Mouse (Mus musculus) midbrain, embryonic 16.5 days (tissue): ENCODE measurements around the gene Elf4. TPM values are rescaled to one million over a fixed set of nuclear protein-coding genes. Genes with fewer than 3 reads are reported as not detected.

Source experiments
- ATAC-seq: fragments of 200-750 bp; cut with Nextera tagmentation; 2 replicates; pipeline ENCODE4 v1.8.0; 2017; ENCODE audit warnings: moderate TSS enrichment
- H3K27ac ChIP-seq: fragments of 300-500 bp; sonication (generic); 2 replicates; pipeline ENCODE4 v1.5.1; 2014; ENCODE audit warnings: mild to moderate bottlenecking, low read length, mixed read lengths
- H3K27me3 ChIP-seq: fragments of 300-500 bp; sonication (generic); 2 replicates; pipeline ENCODE4 v1.6.1; 2014; ENCODE audit warnings: low read depth, low read length, mixed read lengths; ENCODE audit not compliant: control insufficient read depth, insufficient read depth
- H3K36me3 ChIP-seq: fragments of 300-500 bp; sonication (generic); 2 replicates; pipeline ENCODE4 v1.6.1; 2014; ENCODE audit warnings: mild to moderate bottlenecking, low read length, moderate library complexity, mixed read lengths; ENCODE audit not compliant: control insufficient read depth, insufficient read depth
- H3K4me1 ChIP-seq: fragments of 300-500 bp; sonication (generic); 2 replicates; pipeline ENCODE4 v1.6.1; 2014; ENCODE audit warnings: mild to moderate bottlenecking, low read length, mixed read lengths; ENCODE audit not compliant: control insufficient read depth, insufficient read depth
- H3K4me2 ChIP-seq: fragments of 300-500 bp; sonication (generic); 2 replicates; pipeline ENCODE4 v1.6.1; 2014; ENCODE audit warnings: mild to moderate bottlenecking, low read length, mixed read lengths
- H3K4me3 ChIP-seq: fragments of 300-500 bp; sonication (generic); 2 replicates; pipeline ENCODE4 v1.5.1; 2014; ENCODE audit warnings: low read depth, mild to moderate bottlenecking, low read length, moderate library complexity, mixed read lengths
- H3K9ac ChIP-seq: fragments of 300-500 bp; sonication (generic); 2 replicates; pipeline ENCODE4 v1.6.1; 2014; ENCODE audit warnings: low read depth, low read length, mixed read lengths
- H3K9me3 ChIP-seq: fragments of 300-500 bp; sonication (generic); replicated peaks from 2 replicates; pipeline ENCODE4 v1.6.1; 2014; ENCODE audit warnings: mild to moderate bottlenecking, low read length, mixed read lengths; ENCODE audit not compliant: control insufficient read depth, poor library complexity, severe bottlenecking
- WGBS: fragments of 180-500 bp; shearing (Covaris S2); extraction: QIAGEN DNeasy Blood & Tissue Kit; methylation state at CpG from one replicate; pipeline ENCODE4 v1.1.7; 2014; 5-methylcytosine and 5-hydroxymethylcytosine counted together
- polyA plus RNA-seq: library from polyadenylated mRNA; unstranded; fragments of >200 nt; fragmentation: Nextera tagmentation; extraction: Ambion mirVana; gene quantifications from 2 replicates; pipeline ENCODE4 v1.2.1, GENCODE M21; 2015

Gene Elf4
- 0.46 and 0.70 TPM in 2 replicates for polyA plus RNA-seq

DNA sequence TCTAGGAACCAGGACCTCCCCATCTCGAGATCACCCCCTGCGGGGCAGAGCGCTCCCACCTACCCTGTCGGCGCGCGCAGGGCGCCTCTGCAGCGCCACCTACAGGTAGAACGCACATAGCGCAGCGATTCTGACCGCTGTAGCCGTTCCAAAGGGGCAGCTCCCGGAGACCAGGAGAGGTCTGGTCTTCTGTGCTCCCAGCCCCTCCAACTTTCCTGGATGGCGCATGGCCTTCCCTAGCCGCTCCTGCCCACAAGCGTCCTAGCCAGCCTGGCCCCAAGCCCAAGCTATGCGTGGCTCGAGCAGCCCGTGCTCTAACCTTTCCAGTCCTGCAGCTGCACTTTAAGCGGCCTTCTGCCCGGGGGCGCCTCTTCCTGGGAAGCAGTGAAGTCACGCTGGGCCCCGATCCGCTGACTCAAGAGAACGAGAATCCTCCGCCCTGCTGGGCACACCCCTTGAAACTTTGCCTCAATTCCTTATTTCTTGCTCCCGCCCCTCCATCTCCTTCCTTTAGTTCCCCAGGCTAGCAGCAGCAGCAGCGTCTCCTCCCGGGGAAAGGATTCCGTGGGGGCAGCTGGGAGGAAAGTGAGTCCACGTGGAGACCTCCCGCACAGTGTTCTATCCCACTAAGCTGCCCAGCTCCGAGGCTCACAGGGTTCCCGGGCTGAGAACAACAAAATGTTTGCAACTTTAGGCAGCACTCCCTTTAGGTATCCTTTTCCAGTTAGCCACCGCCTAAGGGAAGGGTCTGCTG lies at the start of gene Elf4:
Gene Elf4, minus strand, starts transcription at position 379 of the 754 bp plus-strand sequence.
- peak; percentile 89 for ATAC-seq
- no peaks in the 10 kb centered on the region for H3K9me3 ChIP-seq
- peak within 1 kb of the TSS; percentile 32 for H3K4me3 ChIP-seq
- WGBS, result 18% methylated on average over 37 of the region's 38 CpGs
- peak within 1 kb of the TSS; percentile 53 for H3K4me2 ChIP-seq
- no peak within 1 kb of the TSS for H3K27ac ChIP-seq
- H3K27me3 ChIP-seq, result no peaks in the 10 kb centered on the region
- no peaks in the 10 kb centered on the region for H3K4me1 ChIP-seq
- 0 out of 2 replicates have a peak within 1 kb of the TSS, but pooled peaks have one; percentile 35 for H3K9ac ChIP-seq
- H3K36me3 ChIP-seq, result no peaks in the 10 kb centered on the region

DNA sequence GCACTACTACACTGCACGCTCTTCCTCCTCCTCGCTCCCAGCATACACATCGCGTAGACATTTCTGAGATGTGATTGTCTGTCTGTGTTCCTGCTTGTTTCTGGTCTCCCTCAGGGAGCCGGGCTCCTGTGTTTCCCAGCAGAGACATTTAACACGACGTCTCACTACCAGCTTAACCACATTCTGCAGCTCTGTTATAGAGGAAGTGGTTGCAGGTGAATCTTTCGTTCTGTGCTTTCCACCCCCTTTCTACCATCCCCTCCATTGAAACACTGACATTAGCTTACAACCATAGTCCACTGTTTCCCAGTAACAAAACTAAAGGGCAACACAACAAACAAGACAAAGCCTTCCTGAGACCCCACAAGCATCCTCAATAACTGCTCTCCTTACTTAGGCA lies 30.8 kb upstream of the Elf4 start:
- 96% methylated on average over 8 of the region's 8 CpGs for WGBS
- H3K4me2 ChIP-seq, result no peak overlapping the region
- no peak overlapping the region for H3K27ac ChIP-seq
- ATAC-seq, result no peak
- H3K27me3 ChIP-seq, result no peaks in the 10 kb centered on the region
- H3K4me1 ChIP-seq, result no peaks in the 10 kb centered on the region
- H3K4me3 ChIP-seq, result no peak overlapping the region
- H3K9me3 ChIP-seq, result no peaks in the 10 kb centered on the region
- H3K9ac ChIP-seq, result no peak overlapping the region
- no peaks in the 10 kb centered on the region for H3K36me3 ChIP-seq

DNA sequence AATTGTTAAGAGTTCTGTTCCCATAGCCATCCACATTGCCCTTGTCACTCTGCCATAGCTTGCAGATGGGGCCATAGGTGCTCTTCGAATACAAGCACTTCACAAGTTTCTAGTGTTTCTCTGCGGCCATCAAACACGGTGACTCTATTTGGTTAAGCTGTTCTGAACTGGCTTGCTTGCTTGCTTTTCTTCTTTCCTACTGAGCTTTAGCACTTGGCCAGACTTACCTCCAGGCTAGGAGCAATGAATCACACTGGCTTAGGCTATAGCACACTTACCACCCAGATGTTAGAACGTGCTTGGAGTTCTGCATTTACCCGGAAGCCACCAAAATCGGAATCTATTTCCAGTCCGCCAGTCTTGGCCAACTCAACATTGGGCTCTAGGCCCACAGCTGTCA lies 18.8 kb upstream of the Elf4 start:
- Histone ChIP-seq H3K4me1 (no peaks in the 10 kb centered on the region), H3K9me3 (no peaks in the 10 kb centered on the region), H3K36me3 (no peaks in the 10 kb centered on the region), H3K9ac (no peak overlapping the region), H3K4me3 (no peak overlapping the region), H3K4me2 (no peak overlapping the region), H3K27me3 (no peaks in the 10 kb centered on the region), H3K27ac (no peak overlapping the region)
- WGBS, result 94% methylated on average over 7 of the region's 7 CpGs
- ATAC-seq, result no peak

DNA sequence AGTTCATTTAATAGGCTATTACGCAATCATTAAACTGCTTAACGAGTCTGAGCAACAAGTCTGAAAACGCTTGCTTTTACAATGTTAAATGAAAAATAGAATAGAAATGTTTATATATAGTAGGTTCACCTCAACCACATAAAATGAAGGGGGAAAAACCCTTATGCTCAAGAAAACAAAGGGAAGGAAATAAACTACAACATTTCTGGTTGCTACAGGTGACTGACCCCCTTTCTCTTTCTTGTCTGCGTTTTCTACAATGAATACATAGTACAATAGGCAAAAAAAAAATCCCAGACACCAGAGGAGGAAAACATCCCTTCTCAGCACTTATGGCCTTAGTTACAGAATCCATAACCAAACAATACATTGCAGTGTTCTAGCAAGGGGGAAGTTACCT lies 18.2 kb upstream of the Elf4 start:
- Histone ChIP-seq H3K36me3 (no peaks in the 10 kb centered on the region), H3K4me2 (no peak overlapping the region), H3K27ac (no peak overlapping the region), H3K9me3 (no peaks in the 10 kb centered on the region), H3K4me1 (no peaks in the 10 kb centered on the region), H3K4me3 (no peak overlapping the region), H3K9ac (no peak overlapping the region), H3K27me3 (no peaks in the 10 kb centered on the region)
- ATAC-seq, result no peak
- WGBS, result 83% methylated on average over 4 of the region's 4 CpGs

DNA sequence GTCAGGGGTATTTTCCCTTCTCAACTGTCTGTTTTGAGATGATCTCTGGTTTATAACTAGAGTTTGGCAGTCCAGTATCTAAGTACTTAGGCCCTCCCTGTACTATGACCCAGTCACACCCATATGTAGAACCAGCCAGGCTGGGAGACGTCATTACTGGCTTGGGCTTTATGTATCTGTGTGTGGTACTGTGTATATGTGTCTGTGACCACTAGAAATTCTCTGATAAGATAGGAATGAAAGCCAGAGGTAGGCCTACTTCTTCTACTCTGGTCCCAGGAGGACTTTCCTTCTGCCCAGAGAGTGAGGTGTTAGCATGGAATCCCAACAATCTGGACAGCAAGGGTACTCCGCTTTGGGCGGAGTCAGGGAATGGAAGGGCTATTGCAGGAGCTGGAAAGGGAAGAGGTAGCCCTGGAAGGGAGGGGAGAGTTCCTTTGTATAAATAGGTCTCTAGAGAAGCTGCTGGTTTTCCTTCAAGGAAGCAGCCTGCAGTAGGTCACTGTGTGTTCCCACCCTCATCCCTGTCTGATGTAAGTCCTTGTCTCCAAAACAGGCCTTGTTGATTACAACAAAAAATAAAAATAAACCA lies 4.5 kb upstream of the Elf4 start:
- no peaks in the 10 kb centered on the region for H3K36me3 ChIP-seq
- WGBS, result 90% methylated on average over 3 of the region's 3 CpGs
- no peak for ATAC-seq

DNA sequence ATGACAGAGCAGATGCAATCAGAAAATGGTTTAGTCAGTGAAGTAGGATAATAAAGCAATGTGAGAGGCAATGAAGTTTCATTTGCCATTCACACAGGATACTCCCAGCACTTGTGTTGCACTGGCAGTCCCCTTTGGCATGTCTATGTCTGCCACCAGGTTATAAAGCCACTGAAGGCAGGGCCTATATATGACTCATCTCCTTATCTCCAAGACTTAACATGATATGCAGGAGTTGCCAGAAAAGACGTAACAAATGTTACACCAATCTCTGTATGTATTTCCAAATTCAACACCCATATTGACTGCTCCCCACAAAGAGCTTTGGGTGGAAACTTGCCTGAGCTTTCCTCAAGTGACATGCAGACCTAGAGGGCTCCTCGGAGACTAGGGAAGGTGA lies 3.2 kb upstream of the Elf4 start:
- no peaks in the 10 kb centered on the region for H3K4me1 ChIP-seq
- no peak for ATAC-seq
- no peaks in the 10 kb centered on the region for H3K27me3 ChIP-seq
- no peaks in the 10 kb centered on the region for H3K36me3 ChIP-seq
- no peak overlapping the region for H3K27ac ChIP-seq
- no peaks in the 10 kb centered on the region for H3K9me3 ChIP-seq
- H3K4me3 ChIP-seq, result no peak overlapping the region
- 90% methylated on average over 2 of the region's 2 CpGs for WGBS
- H3K9ac ChIP-seq, result no peak overlapping the region
- H3K4me2 ChIP-seq, result no peak overlapping the region

More for the DNA sequence above, 4.5 kb upstream of the Elf4 start:
- H3K27ac ChIP-seq, result no peak overlapping the region
- H3K4me3 ChIP-seq, result no peak overlapping the region
- H3K9ac ChIP-seq, result no peak overlapping the region
- H3K4me1 ChIP-seq, result no peaks in the 10 kb centered on the region
- no peaks in the 10 kb centered on the region for H3K9me3 ChIP-seq
- no peaks in the 10 kb centered on the region for H3K27me3 ChIP-seq
- no peak overlapping the region for H3K4me2 ChIP-seq

DNA sequence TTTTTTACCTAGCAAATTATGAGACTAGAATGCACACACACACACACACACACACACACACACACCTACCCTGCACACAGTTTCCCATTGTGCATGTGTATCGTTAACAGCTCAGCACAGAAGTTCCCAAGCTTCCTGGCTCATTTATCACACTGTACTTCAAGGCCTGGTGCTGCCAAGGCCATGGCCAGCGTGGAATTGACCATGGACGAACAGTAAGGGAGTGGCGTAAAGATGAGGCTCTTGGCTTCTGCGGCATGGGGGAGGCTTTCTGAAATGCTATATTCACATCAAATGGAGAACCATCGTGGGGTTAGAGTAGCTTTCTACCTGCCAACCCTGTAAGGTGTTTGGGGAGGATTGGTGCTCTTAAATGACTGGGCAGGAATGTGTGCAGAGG lies 1.5 kb upstream of the Elf4 start:
- no peak overlapping the region for H3K9ac ChIP-seq
- no peaks in the 10 kb centered on the region for H3K4me1 ChIP-seq
- H3K27me3 ChIP-seq, result no peaks in the 10 kb centered on the region
- H3K4me2 ChIP-seq, result no peak overlapping the region
- no peak overlapping the region for H3K27ac ChIP-seq
- H3K36me3 ChIP-seq, result no peaks in the 10 kb centered on the region
- H3K9me3 ChIP-seq, result no peaks in the 10 kb centered on the region
- no peak overlapping the region for H3K4me3 ChIP-seq
- WGBS, result 91% methylated on average over 6 of the region's 6 CpGs
- no peak for ATAC-seq

DNA sequence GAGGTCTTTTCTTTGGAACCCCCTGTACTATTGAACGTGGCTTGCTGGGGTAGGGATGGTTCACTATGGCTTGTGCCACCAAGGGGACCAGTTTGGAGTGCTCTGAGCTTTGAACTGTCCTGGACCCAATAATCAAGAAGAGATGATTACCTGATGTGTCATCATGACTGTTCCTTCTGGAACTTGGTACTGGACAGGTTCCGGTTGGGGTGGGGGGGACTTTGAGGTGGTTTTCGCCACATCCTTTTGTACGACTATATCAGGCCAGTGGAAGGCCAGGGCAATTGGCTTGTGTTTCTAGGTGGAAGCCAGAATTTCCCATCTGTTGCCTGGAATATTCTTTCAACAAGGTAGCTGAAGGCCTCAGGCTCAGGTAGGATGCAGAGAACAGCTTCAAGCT lies 704 bp upstream of the Elf4 start:
- no peak for ATAC-seq
- no peak overlapping the region for H3K4me2 ChIP-seq
- H3K27ac ChIP-seq, result no peak overlapping the region
- no peaks in the 10 kb centered on the region for H3K36me3 ChIP-seq
- no peak overlapping the region for H3K9ac ChIP-seq
- no peaks in the 10 kb centered on the region for H3K9me3 ChIP-seq
- 79% methylated on average over 4 of the region's 4 CpGs for WGBS
- H3K4me1 ChIP-seq, result no peaks in the 10 kb centered on the region
- H3K27me3 ChIP-seq, result no peaks in the 10 kb centered on the region
- H3K4me3 ChIP-seq, result no peak overlapping the region

DNA sequence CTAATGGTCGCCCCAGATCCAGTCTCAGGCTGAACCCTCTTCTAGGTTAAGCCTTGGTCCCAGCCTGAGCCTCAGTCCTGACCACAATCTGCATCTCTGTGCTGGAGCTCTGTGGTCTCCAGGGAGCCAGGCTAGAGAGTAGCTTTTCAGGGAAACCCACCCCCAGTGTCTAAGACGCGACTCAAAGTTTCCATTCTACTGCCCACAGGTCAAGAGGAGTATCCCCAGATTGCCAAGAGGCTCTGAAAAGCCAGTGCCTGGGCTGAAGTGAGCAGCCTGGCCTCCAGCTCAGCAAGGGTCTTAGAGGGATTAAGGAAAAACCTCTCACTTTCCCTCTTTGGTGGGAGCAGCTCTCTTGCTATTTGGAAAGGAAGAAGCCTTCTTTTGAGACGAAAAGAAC lies 635 bp downstream of the Elf4 start:
- Histone ChIP-seq H3K4me1 (no peaks in the 10 kb centered on the region), H3K9ac (0 out of 2 replicates have a peak overlapping the region, but pooled peaks have one; percentile 35), H3K36me3 (no peaks in the 10 kb centered on the region), H3K9me3 (no peaks in the 10 kb centered on the region), H3K27ac (no peak overlapping the region), H3K4me2 (peak overlapping the region; percentile 53), H3K27me3 (no peaks in the 10 kb centered on the region), H3K4me3 (peak overlapping the region; percentile 32)
- WGBS, result 19% methylated on average over 4 of the region's 4 CpGs
- peak; percentile 32; the same call in 1 of the 2 replicates for ATAC-seq
